Mouse (Mus musculus): Measurements from ENCODE around the gene Gm36028.

Gm36028 gene

GRCm38 (mm10) chr16:37861029-37861428 lies at the start of gene Gm36028:
TSS of gene Gm36028 (minus strand) at chr16:37861146.
- no peak for DNase-seq

GRCm38 (mm10) chr16:37906456-37906855 lies 45.5 kb upstream of the Gm36028 start:
- DNase-seq = no peak

- DNase-seq = no peak
These were observed 40.4 kb upstream of the Gm36028 start for GRCm38 (mm10) chr16:37901318-37901717.

GRCm38 (mm10) chr16:37899357-37899756 lies 38.4 kb upstream of the Gm36028 start:
- no peak for DNase-seq

GRCm38 (mm10) chr16:37898790-37899189 lies 37.8 kb upstream of the Gm36028 start:
- DNase-seq = no peak

- DNase-seq = no peak
These were observed 33.0 kb upstream of the Gm36028 start for GRCm38 (mm10) chr16:37893942-37894341.

GRCm38 (mm10) chr16:37893381-37893780 lies 32.4 kb upstream of the Gm36028 start:
- DNase-seq = no peak

GRCm38 (mm10) chr16:37892667-37893066 lies 31.7 kb upstream of the Gm36028 start:
- no peak for DNase-seq

- DNase-seq = no peak
These were observed 28.0 kb upstream of the Gm36028 start for GRCm38 (mm10) chr16:37888986-37889385.

GRCm38 (mm10) chr16:37881168-37881567 lies 20.2 kb upstream of the Gm36028 start:
- no peak for DNase-seq

GRCm38 (mm10) chr16:37879750-37880419 lies 18.9 kb upstream of the Gm36028 start:
- DNase-seq = no peak

GRCm38 (mm10) chr16:37878951-37879505 lies 18.1 kb upstream of the Gm36028 start:
- no peak for DNase-seq

- DNase-seq = no peak
These were observed 16.5 kb upstream of the Gm36028 start for GRCm38 (mm10) chr16:37877406-37877805.

GRCm38 (mm10) chr16:37874501-37875235 lies 13.7 kb upstream of the Gm36028 start:
- peak in 1 of 2 experiments; percentile 30 for DNase-seq

- DNase-seq = no peak
These were observed 10.3 kb upstream of the Gm36028 start for GRCm38 (mm10) chr16:37871112-37871715.

GRCm38 (mm10) chr16:37869470-37870231 lies 8.7 kb upstream of the Gm36028 start:
- no peak for DNase-seq

- DNase-seq = peak in 1 of 2 experiments; percentile 28
These were observed 7.8 kb upstream of the Gm36028 start for GRCm38 (mm10) chr16:37868506-37869469.

GRCm38 (mm10) chr16:37867791-37868505 lies 7.0 kb upstream of the Gm36028 start, which contains the start of gene Lrrc58:
TSS of gene Lrrc58 (plus strand) at chr16:37868389.
- DNase-seq = peak; percentile 87 to 93

GRCm38 (mm10) chr16:37865841-37866240 lies 4.9 kb upstream of the Gm36028 start:
- no peak for DNase-seq

GRCm38 (mm10) chr16:37863876-37864275 lies 2.9 kb upstream of the Gm36028 start:
- no peak for DNase-seq

GRCm38 (mm10) chr16:37860213-37860612 lies 733 bp downstream of the Gm36028 start:
- no peak for DNase-seq

Measured in lung, postnatal 4 days (tissue).